Mouse (Mus musculus) stomach, postnatal 0 days (tissue): ENCODE data around the gene Mymx. TPM values are rescaled to one million over a fixed set of nuclear protein-coding genes. Genes with fewer than 3 reads are reported as not detected.

Experiments
- ATAC-seq: fragments of 200-750 bp; cut with Nextera tagmentation; 2 replicates; pipeline ENCODE4 v1.8.0; 2017; ENCODE audit not compliant: low FRiP score, low TSS enrichment
- DNase-seq: peaks from one replicate; pipeline ENCODE4 v3.0.0-alpha.2; 2016; ENCODE audit warnings: low spot score
- H3K27ac ChIP-seq: fragments of 300-500 bp; sonication (generic); replicated peaks from 2 replicates; pipeline ENCODE4 v1.5.1; 2014; ENCODE audit warnings: mild to moderate bottlenecking, control low read depth
- H3K27me3 ChIP-seq: fragments of 300-500 bp; sonication (generic); 2 replicates; pipeline ENCODE4 v1.6.1; 2014; ENCODE audit warnings: low read length; ENCODE audit not compliant: control insufficient read depth, insufficient read depth
- H3K36me3 ChIP-seq: fragments of 300-500 bp; sonication (generic); 2 replicates; pipeline ENCODE4 v1.6.1; 2014; ENCODE audit warnings: low read length, mixed read lengths; ENCODE audit not compliant: control insufficient read depth, insufficient read depth
- H3K4me1 ChIP-seq: fragments of 300-500 bp; sonication (generic); replicated peaks from 2 replicates; pipeline ENCODE4 v1.6.1; 2014; ENCODE audit warnings: antibody characterized with exemption; ENCODE audit not compliant: control insufficient read depth, insufficient read depth
- H3K4me2 ChIP-seq: fragments of 300-500 bp; sonication (generic); replicated peaks from 2 replicates; pipeline ENCODE4 v1.6.1; 2014; ENCODE audit warnings: low read depth, mild to moderate bottlenecking, control low read depth, moderate library complexity
- H3K4me3 ChIP-seq: fragments of 300-500 bp; sonication (generic); 2 replicates; pipeline ENCODE4 v1.5.1; 2014; ENCODE audit warnings: low read depth, low read length, control low read depth
- H3K9ac ChIP-seq: fragments of 300-500 bp; sonication (generic); 2 replicates; pipeline ENCODE4 v1.6.1; 2014; ENCODE audit warnings: mild to moderate bottlenecking, low read length, control low read depth, mixed read lengths
- H3K9me3 ChIP-seq: fragments of 300-500 bp; sonication (generic); 2 replicates; pipeline ENCODE4 v1.6.1; 2016; ENCODE audit warnings: low read length; ENCODE audit not compliant: control insufficient read depth
- CTCF ChIP-seq: IDR thresholded peaks from 2 replicates; pipeline ENCODE4 v1.5.1; 2016; ENCODE audit warnings: antibody characterized with exemption, low read depth, mild to moderate bottlenecking, moderate library complexity
- EP300 ChIP-seq: optimal IDR thresholded peaks from 2 replicates; pipeline ENCODE3; 2016; ENCODE audit warnings: antibody characterized with exemption
- WGBS: fragments of 180-500 bp; shearing (Covaris S2); extraction: QIAGEN DNeasy Blood & Tissue Kit; methylation state at CpG from one replicate; pipeline ENCODE4 v1.1.7; 2014; 5-methylcytosine and 5-hydroxymethylcytosine counted together
- polyA plus RNA-seq: library from polyadenylated mRNA; unstranded; fragments of >200 nt; fragmentation: Nextera tagmentation; extraction: Ambion mirVana; gene quantifications from 2 replicates; pipeline ENCODE4 v1.2.1, GENCODE M21; 2015

Mymx gene
- polyA plus RNA-seq, 1 experiment from 2014 or later = 1.2 TPM

GRCm38 (mm10) chr17:45606992-45607879 lies 5.3 kb upstream of the Mymx start:
- 83% methylated on average over 15 of the region's 15 CpGs for WGBS
- no peaks in the 10 kb centered on the region for H3K4me1 ChIP-seq
- ATAC-seq = no peak
- no peak for TF ChIP-seq EP300
- TF ChIP-seq CTCF = no peak
- H3K4me2 ChIP-seq = no peak overlapping the region
- no peaks in the 10 kb centered on the region for H3K27me3 ChIP-seq
- no peak for DNase-seq
- no peak overlapping the region for H3K27ac ChIP-seq
- no peaks in the 10 kb centered on the region for H3K36me3 ChIP-seq
- H3K9me3 ChIP-seq = no peaks in the 10 kb centered on the region
- H3K9ac ChIP-seq = no peak overlapping the region
- no peak overlapping the region for H3K4me3 ChIP-seq

GRCm38 (mm10) chr17:45602984-45603383 lies 1.1 kb upstream of the Mymx start:
- H3K9ac ChIP-seq = no peak overlapping the region
- H3K36me3 ChIP-seq = no peaks in the 10 kb centered on the region
- H3K27ac ChIP-seq = no peak overlapping the region
- TF ChIP-seq EP300 (no peak), CTCF (no peak)
- ATAC-seq (no peak), DNase-seq (no peak)
- no peak overlapping the region for H3K4me2 ChIP-seq
- H3K27me3 ChIP-seq = no peaks in the 10 kb centered on the region
- peaks cover 2% of the 10 kb centered on the region; the same call in 1 of the 2 replicates for H3K4me1 ChIP-seq
- no peak overlapping the region for H3K4me3 ChIP-seq
- 82% methylated on average over 3 of the region's 3 CpGs for WGBS
- no peaks in the 10 kb centered on the region for H3K9me3 ChIP-seq

GRCm38 (mm10) chr17:45601325-45601724 lies 577 bp downstream of the Mymx start:
- ATAC-seq = no peak
- no peaks in the 10 kb centered on the region for H3K9me3 ChIP-seq
- H3K4me1 ChIP-seq = peaks cover 6% of the 10 kb centered on the region
- H3K27me3 ChIP-seq = no peaks in the 10 kb centered on the region
- no peak for TF ChIP-seq EP300
- TF ChIP-seq CTCF = no peak
- no peak overlapping the region for H3K27ac ChIP-seq
- H3K9ac ChIP-seq = 0 out of 2 replicates have a peak overlapping the region, but pooled peaks have one; percentile 13
- H3K4me2 ChIP-seq = no peak overlapping the region
- 26% methylated on average over 22 of the region's 22 CpGs for WGBS
- H3K36me3 ChIP-seq = no peaks in the 10 kb centered on the region
- DNase-seq = no peak
- H3K4me3 ChIP-seq = no peak overlapping the region

DNA sequence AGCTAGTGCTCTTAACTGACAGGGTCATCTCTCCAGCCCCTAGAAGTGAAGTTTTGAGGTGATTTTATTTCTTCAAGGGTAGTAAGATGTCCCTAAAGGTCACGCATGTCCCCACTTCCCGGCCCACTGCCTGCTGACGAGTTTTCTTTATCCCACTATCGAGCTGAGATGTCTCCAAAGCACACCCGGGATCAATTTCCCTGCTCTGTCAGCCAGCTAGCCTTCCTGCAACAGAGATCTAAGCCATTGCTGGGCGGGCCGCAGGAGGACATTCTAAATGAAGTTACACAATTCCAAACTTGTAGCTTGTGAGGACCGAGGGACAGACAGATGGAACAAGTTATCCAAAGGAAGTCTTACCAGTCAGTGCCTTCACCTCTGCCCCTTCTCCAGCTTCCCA lies 1.6 kb downstream of the Mymx start:
- Histone ChIP-seq H3K4me2 (no peak overlapping the region), H3K4me1 (peaks cover 8% of the 10 kb centered on the region), H3K27ac (no peak overlapping the region), H3K9me3 (no peaks in the 10 kb centered on the region), H3K36me3 (no peaks in the 10 kb centered on the region), H3K27me3 (no peaks in the 10 kb centered on the region), H3K9ac (no peak overlapping the region), H3K4me3 (no peak overlapping the region)
- ATAC-seq (no peak), DNase-seq (no peak)
- 75% methylated on average over 8 of the region's 8 CpGs for WGBS
- TF ChIP-seq EP300 (no peak), CTCF (no peak)

DNA sequence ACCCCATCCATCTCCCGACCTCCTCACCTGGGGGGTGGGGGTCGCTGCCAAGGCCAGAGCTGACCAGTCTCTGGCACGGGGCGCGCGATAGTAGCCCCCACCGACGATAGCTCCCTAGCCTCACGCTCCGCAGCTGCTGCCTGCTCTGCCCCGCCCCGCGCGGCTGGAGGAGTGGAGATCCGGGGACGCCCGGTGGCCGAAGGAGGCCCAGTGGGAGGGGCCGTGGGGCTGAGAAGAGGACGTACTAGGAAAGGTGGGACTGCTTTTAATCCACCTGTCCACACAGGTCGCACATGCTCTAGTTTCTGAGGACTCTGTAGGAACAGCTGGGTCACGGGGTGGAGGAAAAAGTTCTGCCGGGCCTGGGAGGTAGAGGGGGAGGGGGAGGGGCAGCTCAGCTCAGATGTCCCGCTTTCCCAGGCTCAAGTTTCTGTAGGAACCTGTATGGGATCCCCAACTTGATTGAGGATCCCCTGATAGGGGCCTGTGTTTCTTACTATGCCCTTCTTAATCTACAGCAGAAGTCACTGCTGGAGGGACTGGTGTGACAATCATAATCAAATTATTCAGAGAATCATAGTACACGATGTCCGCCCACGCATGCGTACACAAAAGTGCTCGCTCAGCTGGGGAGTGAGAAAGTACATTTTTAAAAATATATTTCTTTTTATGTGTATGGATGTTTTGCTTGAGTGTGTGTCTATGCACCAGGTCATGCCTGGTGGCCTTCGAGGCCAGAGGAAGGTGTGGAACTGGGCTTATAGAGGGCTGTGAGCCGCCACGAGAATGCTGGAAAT lies 2.3 kb downstream of the Mymx start, which contains the start of gene Slc29a1:
TSS of gene Slc29a1 (minus strand) at position 161 of the 797 bp plus-strand sequence.
- 20% methylated on average over 29 of the region's 32 CpGs for WGBS
- peak; percentile 72 for ATAC-seq
- TF ChIP-seq CTCF (peak; percentile 34; the same call in 1 of the 2 replicates), EP300 (no peak)
- Histone ChIP-seq H3K27ac (no peak within 1 kb of the TSS), H3K9me3 (no peaks in the 10 kb centered on the region), H3K27me3 (no peaks in the 10 kb centered on the region), H3K4me2 (peak within 1 kb of the TSS; percentile 59), H3K4me1 (peaks cover 12% of the 10 kb centered on the region), H3K4me3 (peak within 1 kb of the TSS; percentile 32), H3K36me3 (no peaks in the 10 kb centered on the region), H3K9ac (peak within 1 kb of the TSS; percentile 43)
- DNase-seq = peak; percentile 91
